Comparison of ENCODE assay signal across 13 mouse cellular contexts in the genomic region with DNA sequence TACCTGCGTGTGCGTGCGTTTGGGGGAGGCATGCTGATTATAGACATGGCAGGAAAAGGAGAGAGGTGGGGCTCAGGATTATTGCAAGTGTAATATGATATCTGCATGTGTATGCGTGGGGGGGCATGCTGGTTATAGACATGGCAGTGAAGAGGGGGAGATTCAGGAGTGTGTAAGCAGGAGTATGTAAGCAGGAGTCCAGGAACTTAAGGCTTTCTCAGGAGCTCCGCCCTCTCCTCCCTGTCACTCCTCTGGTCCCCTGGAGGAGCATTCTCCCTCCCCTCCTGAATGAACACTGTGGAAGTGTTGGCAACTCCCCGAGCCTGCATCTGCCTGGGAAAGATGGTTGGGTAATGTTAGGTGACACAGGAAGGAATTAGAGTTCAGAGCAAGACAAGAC. TPM values are rescaled to one million over a fixed set of nuclear protein-coding genes. Genes with fewer than 3 reads are reported as not detected.
DNase-seq lines count a peak whose midpoint lies in the region; ATAC-seq and TF ChIP-seq lines count a peak whose summit lies in the region.
"Had no signal": no experiment of that assay in that cellular context is flagged by ENCODE, and none has a peak within 500 bp of the region (broad histone marks: within the 10 kb centered on the region; RNA-seq: fewer than 3 reads in every experiment).

No protein-coding gene starts in this region.

- DNase-seq in hindbrain, embryonic 10.5 days (ENCODE audit: low spot score), result no peak
- no peak for DNase-seq in hindbrain, embryonic 11.5 days (ENCODE audit: low spot score)
- DNase-seq in hindbrain, embryonic 14.5 days (ENCODE audit: low spot score), result no peak
- no peak for DNase-seq in stomach, postnatal 0 days (ENCODE audit: low spot score)
- DNase-seq in urinary bladder, postnatal 36 days (ENCODE audit: low spot score in 2 of 2), result no peak
- no peak for DNase-seq in ovary, adult 18-20 months (ENCODE audit: low spot score)
- DNase-seq: adrenal gland, adult 8-10 months; cerebellum, adult 9-10 months; gastrocnemius, postnatal 36 days; kidney, adult 9 months; thymus, postnatal 36 days had no signal

- peak overlapping the region; percentile 41; the same call in 1 of the 2 replicates for H3K27ac ChIP-seq in hindbrain, embryonic 10.5 days
- H3K27ac ChIP-seq in hindbrain, embryonic 11.5 days (ENCODE audit: low read depth, low read length), result no peak overlapping the region
- H3K27ac ChIP-seq in midbrain, embryonic 13.5 days, result 0 out of 2 replicates have a peak overlapping the region, but pooled peaks have one; percentile 25
- H3K27ac ChIP-seq in midbrain, embryonic 15.5 days, result no peak overlapping the region
- H3K27ac ChIP-seq in hindbrain, embryonic 14.5 days, result peak overlapping the region; percentile 53; the same call in 1 of the 2 replicates
- H3K27ac ChIP-seq in stomach, postnatal 0 days (replicated peaks), result peak overlapping the region; percentile 61

- no peaks in the 10 kb centered on the region for H3K27me3 ChIP-seq in hindbrain, embryonic 10.5 days (ENCODE audit: insufficient read depth, poor library complexity, severe bottlenecking)
- H3K27me3 ChIP-seq in hindbrain, embryonic 11.5 days (ENCODE audit: control insufficient read depth, insufficient read depth, low read length), result no peaks in the 10 kb centered on the region
- no peaks in the 10 kb centered on the region for H3K27me3 ChIP-seq in midbrain, embryonic 13.5 days
- H3K27me3 ChIP-seq in midbrain, embryonic 15.5 days (replicated peaks), result no peaks in the 10 kb centered on the region
- H3K27me3 ChIP-seq in hindbrain, embryonic 14.5 days (ENCODE audit: control insufficient read depth, insufficient read depth, low read length), result no peaks in the 10 kb centered on the region
- H3K27me3 ChIP-seq in stomach, postnatal 0 days (ENCODE audit: control insufficient read depth, insufficient read depth, low read length), result no peaks in the 10 kb centered on the region

- H3K4me3 ChIP-seq in hindbrain, embryonic 10.5 days, result no peak overlapping the region
- H3K4me3 ChIP-seq in hindbrain, embryonic 11.5 days (ENCODE audit: low read depth, low read length), result no peak overlapping the region
- no peak overlapping the region for H3K4me3 ChIP-seq in midbrain, embryonic 13.5 days (replicated peaks)
- H3K4me3 ChIP-seq in midbrain, embryonic 15.5 days, result no peak overlapping the region
- H3K4me3 ChIP-seq in hindbrain, embryonic 14.5 days (replicated peaks; ENCODE audit: low read length), result no peak overlapping the region
- H3K4me3 ChIP-seq in stomach, postnatal 0 days (ENCODE audit: low read depth, low read length), result no peak overlapping the region

- H3K36me3 ChIP-seq in hindbrain, embryonic 10.5 days, result peaks cover 25% of the 10 kb centered on the region
- H3K36me3 ChIP-seq in hindbrain, embryonic 11.5 days (ENCODE audit: control insufficient read depth, insufficient read depth, low read length), result no peaks in the 10 kb centered on the region
- H3K36me3 ChIP-seq in midbrain, embryonic 13.5 days, result peaks cover 10% of the 10 kb centered on the region; the same call in 1 of the 2 replicates
- no peaks in the 10 kb centered on the region for H3K36me3 ChIP-seq in midbrain, embryonic 15.5 days (replicated peaks)
- peaks cover 4% of the 10 kb centered on the region; the same call in 1 of the 2 replicates for H3K36me3 ChIP-seq in hindbrain, embryonic 14.5 days (replicated peaks; ENCODE audit: control insufficient read depth, insufficient read depth)
- H3K36me3 ChIP-seq in stomach, postnatal 0 days (ENCODE audit: control insufficient read depth, insufficient read depth, low read length), result 0 out of 2 replicates have a peak, but pooled peaks cover 2% of the 10 kb centered on the region

- 53% methylated on average over 6 of the region's 6 CpGs for WGBS in hindbrain, embryonic 10.5 days
- 50% methylated on average over 6 of the region's 6 CpGs for WGBS in hindbrain, embryonic 11.5 days
- 59% methylated on average over 6 of the region's 6 CpGs for WGBS in midbrain, embryonic 13.5 days
- 58% methylated on average over 6 of the region's 6 CpGs for WGBS in midbrain, embryonic 15.5 days
- WGBS in hindbrain, embryonic 14.5 days, result 57% methylated on average over 6 of the region's 6 CpGs
- WGBS in stomach, postnatal 0 days, result 24% methylated on average over 6 of the region's 6 CpGs

- TF ChIP-seq CTCF in stomach, postnatal 0 days (IDR thresholded peaks at IDR 0.05; ENCODE audit: low read depth), result no peak

- no peak overlapping the region for H3K9ac ChIP-seq in hindbrain, embryonic 11.5 days (ENCODE audit: low read depth, low read length)
- H3K9ac ChIP-seq in midbrain, embryonic 13.5 days (replicated peaks), result 0 out of 2 replicates have a peak overlapping the region, but pooled peaks have one; percentile 12
- H3K9ac ChIP-seq in midbrain, embryonic 15.5 days, result no peak overlapping the region
- H3K9ac ChIP-seq in hindbrain, embryonic 14.5 days, result no peak overlapping the region
- no peak overlapping the region for H3K9ac ChIP-seq in stomach, postnatal 0 days (ENCODE audit: low read length)

- no peak overlapping the region for H3K4me2 ChIP-seq in hindbrain, embryonic 11.5 days (replicated peaks; ENCODE audit: low read depth, low read length)
- H3K4me2 ChIP-seq in midbrain, embryonic 13.5 days (replicated peaks), result no peak overlapping the region
- no peak overlapping the region for H3K4me2 ChIP-seq in midbrain, embryonic 15.5 days
- no peak overlapping the region for H3K4me2 ChIP-seq in hindbrain, embryonic 14.5 days (replicated peaks)
- no peak overlapping the region for H3K4me2 ChIP-seq in stomach, postnatal 0 days (replicated peaks; ENCODE audit: low read depth)

- no peaks in the 10 kb centered on the region for H3K9me3 ChIP-seq in hindbrain, embryonic 10.5 days
- no peaks in the 10 kb centered on the region for H3K9me3 ChIP-seq in hindbrain, embryonic 11.5 days (ENCODE audit: control insufficient read depth, low read length)
- no peaks in the 10 kb centered on the region for H3K9me3 ChIP-seq in midbrain, embryonic 13.5 days
- no peaks in the 10 kb centered on the region for H3K9me3 ChIP-seq in midbrain, embryonic 15.5 days
- no peaks in the 10 kb centered on the region for H3K9me3 ChIP-seq in hindbrain, embryonic 14.5 days (ENCODE audit: control insufficient read depth, low read length)
- H3K9me3 ChIP-seq in stomach, postnatal 0 days (ENCODE audit: control insufficient read depth, low read length), result no peaks in the 10 kb centered on the region

- ATAC-seq in hindbrain, embryonic 11.5 days (ENCODE audit: low FRiP score), result no peak
- ATAC-seq in midbrain, embryonic 13.5 days, result no peak
- no peak for ATAC-seq in midbrain, embryonic 15.5 days (replicated peaks)
- no peak for ATAC-seq in hindbrain, embryonic 14.5 days (ENCODE audit: low FRiP score)
- ATAC-seq in stomach, postnatal 0 days (ENCODE audit: low FRiP score, low TSS enrichment), result no peak

- TF ChIP-seq EP300 in stomach, postnatal 0 days (optimal IDR thresholded peaks at IDR 0.05), result no peak

- H3K4me1 ChIP-seq in hindbrain, embryonic 10.5 days (replicated peaks), result peaks cover 82% of the 10 kb centered on the region
- H3K4me1 ChIP-seq in hindbrain, embryonic 11.5 days (replicated peaks; ENCODE audit: control insufficient read depth, insufficient read depth, low read length), result peaks cover 14% of the 10 kb centered on the region
- H3K4me1 ChIP-seq in midbrain, embryonic 13.5 days (replicated peaks), result peaks cover 52% of the 10 kb centered on the region
- H3K4me1 ChIP-seq in midbrain, embryonic 15.5 days, result peaks cover 31% of the 10 kb centered on the region
- H3K4me1 ChIP-seq in hindbrain, embryonic 14.5 days (replicated peaks; ENCODE audit: control insufficient read depth, insufficient read depth, low read length), result peaks cover 31% of the 10 kb centered on the region
- H3K4me1 ChIP-seq in stomach, postnatal 0 days (replicated peaks; ENCODE audit: control insufficient read depth, insufficient read depth), result peaks cover 2% of the 10 kb centered on the region; the same call in 1 of the 2 replicates

RNA-seq across cellular contexts. Expression of a gene that starts 51.2 kb away (rescaled TPM):
- 49.1 and 52.1 TPM in 2 replicates for polyA plus RNA-seq in hindbrain, embryonic 10.5 days (2016; fragmentation: Nextera tagmentation; extraction: Ambion mirVana)
- 31.9 and 33.2 TPM in 2 replicates for polyA plus RNA-seq in hindbrain, embryonic 11.5 days (2014; fragmentation: Nextera tagmentation; extraction: Ambion mirVana)
- polyA plus RNA-seq in midbrain, embryonic 13.5 days (2015; fragmentation: Nextera tagmentation; extraction: Ambion mirVana), result 27.7 and 28.6 TPM in 2 replicates
- polyA plus RNA-seq in midbrain, embryonic 15.5 days (2015; fragmentation: Nextera tagmentation; extraction: Ambion mirVana), result 24.2 and 24.4 TPM in 2 replicates
- polyA plus RNA-seq in hindbrain, embryonic 14.5 days (2014; fragmentation: Nextera tagmentation; extraction: Ambion mirVana), result 23.0 and 24.1 TPM in 2 replicates
- 9.5 and 9.9 TPM in 2 replicates for polyA plus RNA-seq in stomach, postnatal 0 days (2015; fragmentation: Nextera tagmentation; extraction: Ambion mirVana)

RNA-seq across cellular contexts. Expression of a gene that starts 52.4 kb away (rescaled TPM):
- polyA plus RNA-seq in hindbrain, embryonic 10.5 days (2016; fragmentation: Nextera tagmentation; extraction: Ambion mirVana), result 193 and 229 TPM in 2 replicates
- 223 and 250 TPM in 2 replicates for polyA plus RNA-seq in hindbrain, embryonic 11.5 days (2014; fragmentation: Nextera tagmentation; extraction: Ambion mirVana)
- polyA plus RNA-seq in midbrain, embryonic 13.5 days (2015; fragmentation: Nextera tagmentation; extraction: Ambion mirVana), result 331 and 333 TPM in 2 replicates
- polyA plus RNA-seq in midbrain, embryonic 15.5 days (2015; fragmentation: Nextera tagmentation; extraction: Ambion mirVana), result 394 and 399 TPM in 2 replicates
- 327 and 382 TPM in 2 replicates for polyA plus RNA-seq in hindbrain, embryonic 14.5 days (2014; fragmentation: Nextera tagmentation; extraction: Ambion mirVana)
- polyA plus RNA-seq in stomach, postnatal 0 days (2015; fragmentation: Nextera tagmentation; extraction: Ambion mirVana), result 90.1 and 94.7 TPM in 2 replicates

RNA-seq across cellular contexts. Expression of a gene that starts 53.6 kb away (rescaled TPM):
- 26.5 and 30.0 TPM in 2 replicates for polyA plus RNA-seq in hindbrain, embryonic 10.5 days (2016; fragmentation: Nextera tagmentation; extraction: Ambion mirVana)
- 28.4 and 30.6 TPM in 2 replicates for polyA plus RNA-seq in hindbrain, embryonic 11.5 days (2014; fragmentation: Nextera tagmentation; extraction: Ambion mirVana)
- 27.7 and 33.0 TPM in 2 replicates for polyA plus RNA-seq in midbrain, embryonic 13.5 days (2015; fragmentation: Nextera tagmentation; extraction: Ambion mirVana)
- 29.9 and 30.5 TPM in 2 replicates for polyA plus RNA-seq in midbrain, embryonic 15.5 days (2015; fragmentation: Nextera tagmentation; extraction: Ambion mirVana)
- polyA plus RNA-seq in hindbrain, embryonic 14.5 days (2014; fragmentation: Nextera tagmentation; extraction: Ambion mirVana), result 37.5 and 39.4 TPM in 2 replicates
- polyA plus RNA-seq in stomach, postnatal 0 days (2015; fragmentation: Nextera tagmentation; extraction: Ambion mirVana), result 15.1 and 16.4 TPM in 2 replicates

Comparison
In these comparisons a context has a peak if more than half of its experiments do, and no peak if none do; other contexts are left out.
1. H3K27ac ChIP-seq: peak in hindbrain, embryonic 10.5 days (single experiment), midbrain, embryonic 13.5 days (single experiment), hindbrain, embryonic 14.5 days (single experiment) and stomach, postnatal 0 days (single experiment); none in hindbrain, embryonic 11.5 days (single experiment) and midbrain, embryonic 15.5 days (single experiment).